Mouse (Mus musculus): ENCODE data around the gene Tpst2. TPM values are rescaled to one million over a fixed set of nuclear protein-coding genes. Genes with fewer than 3 reads are reported as not detected.

Gene Tpst2
- total RNA-seq, 2 experiments from 2014 or later, result 36.5 to 43.9 TPM

Other genes starting within 250 kb of the Tpst2 start
- not detected in 2 replicates for gene Cryba4, start 24.2 kb upstream of the Tpst2 start, total RNA-seq (2014; fragmentation: Nextera tagmentation)
- 0.30 TPM in 1 of 2 replicates, not detected in the other for gene Cryba4, start 24.2 kb upstream of the Tpst2 start, total RNA-seq (2017)
- gene Crybb1, start 20.9 kb upstream of the Tpst2 start, total RNA-seq (2014; fragmentation: Nextera tagmentation), result not detected in 2 replicates
- gene Crybb1, start 20.9 kb upstream of the Tpst2 start, total RNA-seq (2017), result not detected in 2 replicates
- 20.1 and 32.4 TPM in 2 replicates for gene Tfip11, start 49.7 kb downstream of the Tpst2 start, total RNA-seq (2014; fragmentation: Nextera tagmentation)
- 13.6 and 16.6 TPM in 2 replicates for gene Tfip11, start 49.7 kb downstream of the Tpst2 start, total RNA-seq (2017)
- gene Srrd, start 66.3 kb downstream of the Tpst2 start, total RNA-seq (2014; fragmentation: Nextera tagmentation), result 40.5 and 47.7 TPM in 2 replicates
- 15.6 and 17.6 TPM in 2 replicates for gene Srrd, start 66.3 kb downstream of the Tpst2 start, total RNA-seq (2017)
- gene Hps4, start 66.4 kb downstream of the Tpst2 start, total RNA-seq (2014; fragmentation: Nextera tagmentation), result 16.4 and 32.1 TPM in 2 replicates
- 10.5 and 13.6 TPM in 2 replicates for gene Hps4, start 66.4 kb downstream of the Tpst2 start, total RNA-seq (2017)
- gene Gm6583, start 79.3 kb downstream of the Tpst2 start, total RNA-seq (2014; fragmentation: Nextera tagmentation), result not detected in 2 replicates
- not detected in 2 replicates for gene Gm6583, start 79.3 kb downstream of the Tpst2 start, total RNA-seq (2017)
- gene Asphd2, start 118.2 kb downstream of the Tpst2 start, total RNA-seq (2014; fragmentation: Nextera tagmentation), result not detected in 2 replicates
- gene Asphd2, start 118.2 kb downstream of the Tpst2 start, total RNA-seq (2017), result not detected in 2 replicates
- not detected in 2 replicates for gene Gm6588, start 172.7 kb downstream of the Tpst2 start, total RNA-seq (2014; fragmentation: Nextera tagmentation)
- gene Gm6588, start 172.7 kb downstream of the Tpst2 start, total RNA-seq (2017), result not detected in 2 replicates

Data from granulocyte monocyte progenitor cell, adult 5-6 weeks (primary cell).